Mouse (Mus musculus) right cerebral cortex, postnatal 10 days (tissue): ENCODE measurements around the gene Tspan33.

Experiments used
- DNase-seq, 2 experiments: peaks; one replicate each; pipeline ENCODE4 v3.0.0; 2021; ENCODE audit warnings: low spot score in 2 of 2

The Tspan33 gene

DNA sequence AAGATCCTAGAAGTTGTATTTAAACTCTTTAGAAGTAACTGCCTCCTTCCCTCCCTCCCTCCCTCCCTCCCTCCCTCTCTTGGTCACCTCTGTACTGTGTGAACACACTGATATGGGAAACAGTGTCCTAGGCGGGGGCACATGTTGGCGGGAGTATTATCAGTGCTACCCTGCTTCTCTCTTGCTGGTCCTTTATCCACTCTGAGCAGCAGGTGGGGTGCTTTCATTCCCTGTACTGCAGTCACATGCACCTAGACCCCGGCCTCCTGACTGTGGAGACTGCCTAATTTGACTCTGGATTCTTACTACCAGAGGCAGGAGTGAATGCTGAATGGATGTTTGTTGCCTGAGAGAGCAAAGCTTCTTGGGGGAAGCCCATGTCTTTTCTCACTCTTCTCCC lies 3.5 kb downstream of the Tspan33 start:
- DNase-seq: no peak

DNA sequence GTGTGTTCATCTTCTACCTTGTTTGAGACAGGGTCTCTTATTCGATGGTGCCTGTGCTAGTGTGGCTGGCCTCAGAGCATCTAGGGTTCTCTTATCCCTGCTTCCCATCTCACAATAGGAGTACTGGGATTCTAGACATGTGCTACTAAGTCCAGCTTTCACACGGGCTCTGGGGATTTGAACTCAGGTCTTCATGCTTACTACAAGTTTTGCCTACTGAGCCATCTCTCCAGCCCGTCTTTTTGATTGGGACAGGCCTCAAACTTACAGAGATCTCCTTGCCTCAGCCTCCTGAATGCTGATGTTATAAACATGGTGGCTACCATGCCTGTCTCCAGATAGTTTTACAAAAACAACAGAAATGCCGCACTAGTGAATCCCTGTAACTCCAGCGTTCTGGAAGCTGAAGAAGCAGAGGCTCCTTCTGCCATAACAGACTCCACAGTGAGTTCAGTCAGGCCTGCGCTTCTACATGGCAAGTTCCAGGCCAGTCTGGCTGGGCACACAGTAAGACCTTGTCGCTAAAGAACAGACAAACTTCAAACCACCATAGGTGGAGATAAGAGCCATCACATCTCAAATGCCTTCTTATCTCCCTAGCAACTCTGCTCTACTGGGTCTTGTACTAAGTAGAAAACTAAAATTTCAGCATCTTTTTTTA lies 5.2 kb downstream of the Tspan33 start:
- DNase-seq: no peak

DNA sequence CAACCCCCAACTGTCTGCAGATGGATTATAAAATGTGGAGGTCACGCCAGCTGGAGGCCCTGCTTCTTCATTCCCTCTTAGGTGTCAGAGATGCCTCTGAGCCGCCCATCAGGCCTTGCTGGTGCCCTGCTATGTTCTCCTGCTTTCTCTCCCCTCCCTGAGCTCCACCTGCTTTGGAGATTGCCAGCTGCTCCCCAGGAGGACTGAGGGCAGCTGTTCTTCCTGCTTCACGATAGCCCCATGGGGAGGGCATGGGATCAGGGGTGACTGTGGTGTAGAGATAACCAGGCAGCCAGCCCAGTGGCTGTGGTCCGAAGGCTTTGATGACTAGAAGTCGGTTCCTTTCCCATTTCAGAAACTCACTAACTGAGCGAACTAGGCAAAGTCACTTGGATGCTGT lies 7.0 kb downstream of the Tspan33 start:
- no peak for DNase-seq

DNA sequence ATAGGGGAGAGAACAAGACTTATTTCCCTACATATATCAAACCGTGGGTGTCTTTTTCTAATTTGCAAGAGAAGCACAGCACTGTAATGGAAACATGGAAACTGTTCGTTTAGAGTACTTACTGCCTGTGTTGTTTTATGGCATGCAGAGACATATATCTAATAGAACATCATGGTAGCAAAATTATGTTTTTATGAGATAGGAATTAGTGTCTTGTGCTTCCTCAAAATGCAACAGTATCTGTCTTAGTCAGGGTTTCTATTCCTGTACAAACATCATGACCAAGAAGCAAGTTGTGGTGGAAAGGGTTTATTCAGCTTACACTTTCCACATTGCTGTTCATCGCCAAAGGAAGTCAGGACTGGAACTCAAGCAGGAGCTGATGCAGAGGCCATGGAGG lies 8.1 kb downstream of the Tspan33 start:
- DNase-seq: no peak

DNA sequence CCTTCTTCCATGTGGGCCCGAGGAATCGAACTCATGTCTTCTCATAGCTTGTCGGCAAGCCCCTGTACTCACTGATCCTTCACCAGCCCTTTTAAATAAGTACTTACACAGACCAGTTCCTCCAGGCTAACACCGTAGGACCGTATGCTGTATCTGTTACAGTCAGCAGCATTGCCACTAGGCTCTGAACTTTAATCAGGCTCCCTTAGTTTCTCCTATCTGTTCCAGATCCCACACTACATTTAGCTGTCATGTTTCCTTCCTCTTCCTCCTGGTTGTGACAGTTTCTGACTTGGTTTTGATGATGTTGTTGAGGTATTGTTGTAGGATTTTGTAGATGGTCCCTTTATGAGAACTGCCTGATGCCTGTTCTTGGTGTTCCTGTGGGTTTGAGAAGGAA lies 10.1 kb downstream of the Tspan33 start:
- no peak for DNase-seq

DNA sequence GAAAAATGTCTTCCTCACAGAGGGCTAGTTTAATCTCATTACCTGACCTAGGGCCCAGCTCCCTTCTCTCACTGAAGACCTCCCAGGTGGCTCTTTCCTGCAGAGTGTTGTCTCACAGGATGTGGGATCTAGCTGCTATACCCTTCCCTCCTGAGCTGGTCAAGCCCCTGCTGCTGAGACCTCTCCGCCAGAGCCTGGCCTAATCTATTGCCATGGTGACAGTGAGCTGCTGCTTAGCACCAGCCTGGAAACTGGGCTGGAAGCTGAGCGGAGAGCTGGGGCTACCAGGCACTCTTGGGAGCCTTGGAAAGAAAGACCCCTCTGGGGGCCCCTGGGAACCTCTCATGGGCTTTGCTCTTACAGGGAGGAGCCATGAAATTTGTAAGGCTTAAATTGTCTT lies 13.9 kb downstream of the Tspan33 start:
- DNase-seq: peak in 1 of 2 experiments; percentile 50

DNA sequence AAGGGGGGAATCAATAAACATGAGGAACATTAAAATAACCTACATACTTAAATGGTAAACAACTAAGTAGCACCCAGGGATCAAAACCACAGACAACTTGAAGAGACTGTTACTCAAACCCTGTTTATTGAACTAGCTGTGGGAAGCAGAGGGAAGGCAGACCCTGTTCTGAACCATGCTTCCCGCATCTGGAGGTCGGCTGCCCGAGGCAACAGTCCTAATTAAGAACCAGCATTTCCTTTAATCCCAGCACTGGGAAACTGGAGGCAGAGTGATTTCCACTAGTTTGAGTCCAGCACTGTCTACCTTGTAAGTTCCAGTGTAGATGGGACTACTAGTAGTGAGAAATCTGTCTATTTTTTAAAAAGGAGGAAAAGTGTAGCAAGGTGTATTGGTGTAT lies 17.3 kb downstream of the Tspan33 start:
- DNase-seq: no peak

DNA sequence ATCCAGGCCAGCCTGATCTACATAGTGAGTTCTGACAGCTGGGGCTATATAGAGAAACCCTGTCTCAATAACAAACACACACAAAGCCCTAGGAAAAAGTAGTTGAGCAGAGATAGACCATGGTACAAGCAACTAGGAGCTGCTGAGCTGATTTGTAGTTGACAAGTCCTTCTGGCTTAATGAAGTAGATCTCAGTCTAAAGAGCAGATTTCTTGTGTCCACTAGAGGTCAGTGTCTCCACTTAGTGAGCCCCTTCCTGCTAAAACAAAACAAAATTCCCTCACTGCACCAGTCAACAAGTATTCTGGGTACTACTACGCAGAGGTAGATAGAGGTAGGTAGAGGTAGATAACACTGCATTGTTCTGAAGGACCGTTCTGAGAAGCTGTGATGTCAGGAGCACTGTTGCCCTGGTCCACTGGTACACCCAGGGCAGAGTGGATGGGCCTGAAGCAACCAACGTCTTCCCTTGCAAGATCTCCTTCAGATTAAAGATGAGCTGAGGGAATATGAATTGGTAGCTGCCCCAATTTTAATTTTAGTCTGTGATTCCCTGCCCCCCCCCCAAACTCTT lies 18.1 kb downstream of the Tspan33 start:
- DNase-seq: no peak

DNA sequence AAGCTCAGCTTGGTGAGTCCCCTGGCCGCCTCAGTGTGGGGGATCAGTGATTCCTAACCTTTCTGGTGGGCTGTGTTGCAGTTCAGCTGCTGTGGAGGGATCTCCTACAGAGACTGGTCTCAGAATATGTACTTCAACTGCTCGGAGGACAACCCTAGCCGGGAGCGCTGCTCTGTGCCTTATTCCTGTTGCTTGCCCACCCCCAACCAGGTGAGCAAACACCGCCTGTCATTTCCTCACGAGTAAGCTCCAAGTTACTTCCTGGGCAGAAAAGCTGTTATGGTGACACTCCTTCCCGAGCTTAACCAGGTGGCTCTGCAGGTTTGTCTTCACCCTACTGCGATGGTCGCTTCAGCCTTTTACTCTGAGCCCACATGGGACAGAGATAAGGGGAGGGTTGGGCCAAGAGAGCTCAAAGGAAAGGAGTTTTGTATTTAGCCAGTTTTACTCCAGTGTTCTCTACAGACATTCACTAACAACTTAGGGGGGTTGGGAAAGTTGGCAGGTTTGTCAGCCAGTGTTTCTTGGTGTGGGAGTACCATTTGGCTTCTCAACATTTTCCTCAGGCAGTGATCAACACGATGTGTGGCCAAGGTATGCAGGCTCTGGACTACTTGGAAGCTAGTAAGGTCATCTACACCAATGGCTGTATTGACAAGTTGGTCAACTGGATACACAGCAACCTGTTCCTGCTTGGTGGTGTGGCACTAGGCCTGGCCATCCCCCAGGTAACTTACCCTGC lies 22.8 kb downstream of the Tspan33 start:
- DNase-seq: no peak

DNA sequence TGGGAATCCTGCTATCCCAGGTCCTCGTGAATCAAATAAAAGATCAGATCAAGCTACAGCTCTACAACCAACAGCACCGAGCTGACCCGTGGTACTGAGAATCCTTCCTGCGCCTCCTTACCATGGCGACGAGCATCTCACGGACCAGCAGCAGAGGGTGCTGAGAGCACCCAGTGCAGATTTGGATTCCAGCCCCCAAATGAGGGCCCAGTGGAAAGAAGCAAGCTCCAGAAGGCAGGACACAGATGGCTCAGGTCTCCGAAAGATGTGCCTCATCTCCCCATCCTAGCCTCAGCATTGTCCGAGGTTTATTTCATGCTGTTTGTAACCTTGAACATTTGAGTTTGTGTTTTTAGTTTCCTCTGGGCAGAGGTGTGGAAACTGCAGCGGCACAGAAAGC lies 23.5 kb downstream of the Tspan33 start:
- no peak for DNase-seq

DNA sequence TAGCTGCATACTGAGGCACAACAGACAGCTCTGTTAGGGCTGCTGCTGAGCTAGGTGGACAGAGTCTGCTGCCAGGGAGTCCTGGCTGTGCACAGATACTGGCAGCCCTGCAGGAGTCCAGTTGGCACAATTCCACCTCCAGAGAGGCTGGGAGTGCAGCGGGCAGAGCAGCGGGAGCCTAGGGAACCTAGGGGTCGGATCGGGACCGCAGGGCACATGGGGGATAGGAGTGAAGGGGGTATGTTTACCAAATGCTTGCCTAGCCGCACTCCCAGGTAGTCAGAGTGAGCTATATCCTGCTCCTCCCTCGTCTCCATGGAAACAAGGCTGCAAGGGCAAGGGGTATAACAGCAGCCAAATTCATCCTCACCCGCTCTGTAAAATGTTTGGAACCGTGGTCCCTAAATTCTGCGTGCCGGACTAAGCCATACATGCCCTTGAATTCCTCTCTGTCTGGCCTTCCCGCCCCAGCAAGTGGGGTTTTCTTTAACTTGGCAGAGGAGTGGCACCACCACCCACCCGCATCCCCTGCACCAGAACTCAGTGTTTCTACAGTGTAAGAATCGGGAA lies 24.0 kb downstream of the Tspan33 start:
- DNase-seq: peak; percentile 57 to 59

DNA sequence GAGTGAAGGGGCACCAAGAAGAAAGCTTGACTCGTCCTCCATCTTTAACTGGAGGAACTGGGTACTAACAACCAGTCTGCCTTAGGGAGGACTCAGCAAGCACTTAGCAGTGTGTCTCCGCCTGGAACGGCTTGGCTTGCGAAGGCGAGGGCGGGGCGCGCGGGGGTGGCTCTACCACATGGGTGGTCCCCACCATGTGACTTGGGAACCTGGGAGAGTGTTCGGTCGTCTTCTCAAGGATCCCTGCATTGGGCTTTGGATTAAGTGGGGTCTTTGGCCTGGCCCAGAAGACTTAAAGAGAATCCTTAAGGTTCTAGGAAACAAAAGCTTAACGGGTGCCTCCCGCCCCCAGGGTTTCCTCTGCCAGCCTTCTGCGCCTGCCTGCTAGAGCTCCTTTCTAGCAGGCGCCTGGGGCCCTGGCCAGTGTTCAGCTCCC lies 24.9 kb downstream of the Tspan33 start:
- peak; percentile 80 to 83 for DNase-seq

DNA sequence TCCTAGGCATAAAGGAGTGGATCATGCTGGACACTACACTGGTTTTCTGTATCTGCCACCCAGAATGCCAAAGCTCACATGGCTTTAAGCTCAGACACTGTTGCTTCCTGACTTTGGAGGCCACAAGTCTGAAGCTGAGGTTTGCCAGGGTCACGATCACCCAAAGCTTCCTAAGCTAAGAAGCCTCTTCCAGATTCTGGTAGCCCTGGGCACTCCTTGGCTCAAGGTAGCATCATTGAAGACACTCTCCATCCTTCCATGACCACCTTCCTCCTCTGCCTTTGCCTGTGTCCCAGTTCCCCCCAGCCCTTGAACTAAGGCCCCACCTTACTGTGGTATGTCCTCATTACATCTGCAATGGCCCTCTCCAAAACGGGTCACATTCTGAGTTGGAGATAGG lies 27.9 kb downstream of the Tspan33 start:
- DNase-seq: no peak

DNA sequence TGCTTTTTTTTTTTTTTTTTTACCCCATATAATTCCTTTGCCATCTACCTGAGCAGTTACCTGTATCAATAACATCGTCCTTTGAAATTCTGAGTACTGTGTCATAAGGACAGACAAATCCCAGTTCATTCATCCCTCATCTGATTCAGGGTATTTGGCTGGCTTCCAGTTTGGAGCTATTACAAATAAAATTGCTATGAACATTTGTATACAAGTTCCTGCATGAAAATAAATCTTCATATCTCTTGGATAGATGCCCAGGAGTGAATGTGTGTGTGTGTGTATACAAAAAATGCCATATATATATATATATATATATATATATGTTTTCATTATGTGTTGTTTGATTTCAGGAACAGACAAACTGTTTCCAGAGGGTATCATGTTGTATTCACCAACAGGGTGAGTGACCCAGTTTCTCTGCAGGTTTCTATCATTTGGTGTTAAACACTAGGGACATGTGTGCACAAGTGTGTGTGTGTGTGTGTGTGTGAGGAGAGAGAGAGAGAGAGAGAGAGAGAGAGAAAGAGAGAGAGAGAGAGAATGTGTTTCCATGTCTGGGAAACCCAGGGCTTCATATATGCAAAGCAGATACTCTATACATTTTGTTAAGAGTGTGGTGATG lies 32.7 kb downstream of the Tspan33 start:
- DNase-seq: no peak

DNA sequence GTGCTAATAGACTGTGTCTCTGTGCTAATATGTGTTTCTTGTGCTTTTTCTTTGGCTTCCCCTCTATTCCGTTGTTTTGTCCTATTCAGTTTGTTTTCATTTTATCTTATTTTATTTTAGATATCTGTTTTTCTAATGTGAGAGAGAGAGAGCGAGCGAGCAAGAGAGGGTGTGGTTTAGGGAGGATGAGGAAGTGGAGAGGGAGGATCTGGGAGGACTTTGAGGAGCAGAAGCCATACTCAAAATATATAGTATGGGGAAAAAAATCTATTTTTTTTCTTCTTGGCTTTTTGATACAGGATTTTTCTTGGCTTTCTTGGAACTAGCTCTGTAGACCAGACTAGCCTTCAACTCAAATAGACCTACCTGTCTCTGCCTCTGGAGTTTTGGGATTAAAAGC lies 34.0 kb downstream of the Tspan33 start:
- DNase-seq: no peak

DNA sequence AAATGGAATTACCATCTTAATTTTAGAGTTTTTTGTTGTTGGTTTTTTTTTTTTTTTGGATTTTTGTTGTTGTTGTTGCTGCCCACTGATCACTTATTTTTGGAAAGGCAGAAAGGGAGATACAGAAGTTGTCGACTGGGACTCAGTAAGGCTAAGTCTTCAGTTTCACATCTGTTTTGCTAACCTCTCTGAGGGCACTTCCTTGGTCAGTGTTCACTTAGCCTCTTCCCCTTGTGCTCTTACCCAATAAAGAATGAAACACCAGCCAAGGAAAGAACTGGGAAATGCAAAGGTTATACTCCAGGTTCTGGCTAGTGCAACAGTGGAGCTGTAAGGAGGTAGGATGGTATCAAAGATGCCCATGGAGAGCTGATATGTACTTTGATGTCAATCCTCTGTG lies 35.5 kb downstream of the Tspan33 start:
- DNase-seq: no peak

DNA sequence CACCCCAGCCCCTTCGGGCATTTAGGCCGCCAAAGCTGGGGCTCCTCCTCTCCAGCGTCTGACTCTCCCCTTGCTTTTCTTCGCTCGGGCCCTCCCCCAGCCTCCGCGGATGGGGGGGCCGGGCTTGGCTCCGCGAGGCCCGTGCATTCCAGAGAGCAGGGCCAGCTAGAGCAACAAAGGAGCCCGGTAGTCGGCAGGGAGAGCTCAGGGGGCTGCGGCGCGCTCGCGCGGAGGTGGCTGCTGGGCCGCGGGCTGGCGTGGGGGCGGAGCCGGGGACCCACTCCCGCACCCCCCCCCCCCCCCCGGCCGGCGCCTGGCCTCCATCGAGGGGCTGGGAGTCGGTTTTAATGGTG lies 41.3 kb downstream of the Tspan33 start, which contains the start of gene Smo:
Gene Smo (plus strand): TSS at position 168 of the 353 bp plus-strand sequence.
- DNase-seq: peak; percentile 69 to 82

DNA sequence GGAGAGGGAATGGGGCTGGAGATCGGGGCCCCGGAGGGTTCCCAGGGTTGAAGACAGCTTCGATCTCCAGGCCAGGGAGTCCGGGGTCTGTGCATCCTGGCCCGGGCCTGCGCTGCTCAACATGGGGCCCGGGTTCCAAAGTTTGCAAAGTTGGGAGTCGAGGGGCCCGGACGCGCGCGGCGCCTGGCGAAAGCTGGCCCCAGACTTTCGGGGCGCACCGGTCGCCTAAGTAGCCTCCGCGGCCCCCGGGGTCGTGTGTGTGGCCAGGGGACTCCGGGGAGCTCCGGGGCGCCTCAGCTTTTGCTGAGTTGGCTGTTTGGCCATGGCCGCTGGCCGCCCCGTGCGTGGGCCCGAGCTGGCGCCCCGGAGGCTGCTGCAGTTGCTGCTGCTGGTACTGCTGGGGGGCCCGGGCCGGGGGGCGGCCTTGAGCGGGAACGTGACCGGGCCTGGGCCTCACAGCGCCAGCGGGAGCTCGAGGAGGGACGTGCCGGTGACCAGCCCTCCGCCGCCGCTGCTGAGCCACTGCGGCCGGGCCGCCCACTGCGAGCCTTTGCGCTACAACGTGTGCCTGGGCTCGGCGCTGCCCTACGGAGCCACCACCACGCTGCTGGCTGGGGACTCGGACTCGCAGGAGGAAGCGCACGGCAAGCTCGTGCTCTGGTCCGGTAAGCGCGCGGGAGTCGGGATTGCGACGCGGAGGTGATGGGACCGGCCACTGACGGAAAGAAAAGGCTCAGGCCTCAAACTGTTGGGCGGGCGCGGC lies 41.8 kb downstream of the Tspan33 start:
- DNase-seq: peak in 1 of 2 experiments; percentile 48

DNA sequence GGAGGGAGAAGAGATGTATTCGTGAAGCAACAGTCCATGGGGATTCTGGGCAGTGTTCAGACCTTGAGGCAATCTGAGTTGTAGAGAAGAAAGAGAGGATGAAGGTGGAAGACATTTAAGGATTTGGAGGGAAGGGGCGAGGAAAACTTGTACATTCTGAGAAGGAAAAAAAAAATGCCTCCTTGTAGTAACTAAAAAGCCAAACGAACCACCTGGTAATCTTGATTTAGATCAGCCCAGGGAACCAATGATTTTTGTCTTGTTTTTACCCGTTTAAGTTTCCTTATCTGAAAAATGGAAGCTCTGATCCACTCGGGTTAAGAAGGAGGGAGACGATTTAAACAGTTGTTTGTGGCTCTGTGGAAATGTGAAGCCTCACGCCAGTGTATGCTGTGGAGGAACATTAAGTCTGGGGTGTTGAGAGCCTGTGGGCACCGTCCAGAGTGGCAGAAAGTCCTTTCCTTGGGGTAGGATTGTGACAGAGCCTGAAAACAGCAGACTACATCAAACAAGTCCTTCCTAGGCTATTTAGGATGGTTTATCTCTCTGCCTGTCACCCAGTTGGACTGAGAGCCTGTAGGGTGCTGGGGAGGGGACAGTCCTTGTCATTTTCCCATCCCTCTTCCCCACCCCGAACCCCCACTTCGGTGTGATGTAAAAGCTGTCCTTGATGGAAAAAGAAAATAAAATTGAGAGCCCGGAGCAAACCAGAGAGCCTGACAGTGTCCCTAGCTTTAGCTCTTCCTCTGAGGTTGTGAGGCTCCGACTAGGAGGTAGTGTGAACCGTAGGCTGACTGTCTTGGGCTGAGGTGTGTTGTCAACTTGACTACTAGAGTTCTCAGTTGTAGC lies 42.8 kb downstream of the Tspan33 start:
- no peak for DNase-seq

DNA sequence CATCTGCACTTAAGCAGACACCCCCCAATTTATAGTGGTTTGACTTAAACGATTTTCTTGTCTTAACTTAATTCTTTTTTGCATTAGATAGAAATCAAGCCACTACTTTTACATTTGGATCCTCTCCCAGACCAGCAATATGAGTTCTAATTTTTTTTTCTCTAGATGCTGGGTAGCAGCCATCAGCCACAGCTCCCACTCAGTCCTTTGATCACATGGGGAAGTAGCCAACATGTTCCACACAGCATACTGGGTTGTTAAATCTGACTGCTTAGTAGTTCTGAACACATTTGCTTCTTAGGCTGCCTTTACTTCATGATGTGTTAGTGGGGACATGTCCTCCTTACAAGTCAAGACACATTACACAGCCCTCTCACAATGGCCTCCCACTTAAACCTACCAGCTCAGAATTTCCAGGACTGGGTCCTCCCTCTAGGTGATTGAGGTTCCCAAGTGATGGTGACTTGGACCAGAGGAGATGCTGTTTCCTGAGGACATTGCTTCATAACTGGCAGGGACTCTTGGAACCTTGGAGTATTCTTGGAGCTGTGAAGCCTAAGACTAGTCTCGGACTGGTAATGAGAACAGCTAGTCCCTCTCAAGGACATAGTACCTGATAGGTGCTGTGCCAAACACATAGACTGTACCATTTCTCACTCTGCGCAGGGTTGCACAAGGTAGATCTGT lies 57.6 kb downstream of the Tspan33 start:
- DNase-seq: peak; percentile 47 to 73
